Mouse (Mus musculus) CH12.LX (cell line): ENCODE results near the gene 4921539E11Rik. TPM values are rescaled to one million over a fixed set of nuclear protein-coding genes. Genes with fewer than 3 reads are reported as not detected.

Experiments used
- DNase-seq: peaks from one replicate; pipeline ENCODE4 v3.0.0-alpha.2; 2013; ENCODE audit errors: extremely low read depth
- H3K27ac ChIP-seq: 2 replicates; pipeline ENCODE4 v1.5.1; 2012; ENCODE audit warnings: low read depth, mild to moderate bottlenecking, control low read depth, moderate library complexity; ENCODE audit not compliant: insufficient read depth
- H3K27me3 ChIP-seq: replicated peaks from 2 replicates; pipeline ENCODE3; 2012; ENCODE audit warnings: inconsistent platforms
- H3K36me3 ChIP-seq, 2 experiments: replicated peaks in 1 of 2; 2 replicates each; pipeline versions ENCODE3 to v1.6.1; 2012; ENCODE audit warnings: inconsistent platforms in 1 of 2, low read length in 1 of 2, mild to moderate bottlenecking in 1 of 2, mixed read lengths in 1 of 2, moderate library complexity in 1 of 2; ENCODE audit not compliant: control insufficient read depth in 1 of 2, insufficient read depth in 1 of 2
- H3K4me1 ChIP-seq, 2 experiments: 2 replicates each; pipeline ENCODE4 v1.6.1; 2012; ENCODE audit warnings: inconsistent platforms in 1 of 2, moderate library complexity in 1 of 2; ENCODE audit not compliant: insufficient read depth in 2 of 2, control insufficient read depth in 1 of 2
- H3K4me2 ChIP-seq: 2 replicates; pipeline ENCODE4 v1.6.1; 2012; ENCODE audit warnings: low read depth, mild to moderate bottlenecking, control low read depth; ENCODE audit not compliant: poor library complexity, insufficient read depth, severe bottlenecking
- H3K4me3 ChIP-seq, 3 experiments: fragments of 150-350 bp in 1 of 3; sonication (generic) in 1 of 3; replicated peaks in 1 of 3; 2 replicates each; pipeline versions ENCODE3 to v1.5.1; 2011 to 2012; ENCODE audit warnings: low read depth in 2 of 3, low read length in 2 of 3, mild to moderate bottlenecking in 2 of 3, moderate library complexity in 2 of 3, control low read depth in 1 of 3, improper control_type of control experiment in 1 of 3, inconsistent platforms in 1 of 3, mixed read lengths in 1 of 3; ENCODE audit not compliant: poor library complexity in 1 of 3
- H3K79me2 ChIP-seq: replicated peaks from 2 replicates; pipeline ENCODE4 v1.6.1; 2012; ENCODE audit warnings: mild to moderate bottlenecking, moderate library complexity; ENCODE audit not compliant: control insufficient read depth, poor library complexity, insufficient read depth, severe bottlenecking; ENCODE audit errors: extremely low read depth
- H3K9ac ChIP-seq: 2 replicates; pipeline ENCODE4 v1.6.1; 2012; ENCODE audit warnings: low read depth, mild to moderate bottlenecking, control low read depth, moderate library complexity; ENCODE audit not compliant: insufficient read depth
- H3K9me3 ChIP-seq: replicated peaks from 2 replicates; pipeline ENCODE3; 2012; ENCODE audit warnings: low read length, inconsistent platforms, mixed read lengths
- BHLHE40 ChIP-seq: IDR thresholded peaks from 2 replicates; pipeline ENCODE4 v1.6.1; 2011; ENCODE audit warnings: mild to moderate bottlenecking, low read depth, low read length, improper control_type of control experiment
- CHD2 ChIP-seq: IDR thresholded peaks from 2 replicates; pipeline ENCODE4 v1.6.1; 2011; ENCODE audit warnings: low read length, improper control_type of control experiment
- CTCF ChIP-seq, 2 experiments: IDR thresholded peaks in 1 of 2; conservative IDR thresholded peaks in 1 of 2; 2 replicates each; pipeline ENCODE4 v1.5.1; 2011 to 2012; ENCODE audit warnings: low read depth in 2 of 2, low read length in 2 of 2, improper control_type of control experiment in 1 of 2, inconsistent platforms in 1 of 2, mild to moderate bottlenecking in 1 of 2, moderate library complexity in 1 of 2
- E2F4 ChIP-seq: IDR thresholded peaks from 2 replicates; pipeline ENCODE4 v1.6.1; 2011; ENCODE audit warnings: low read depth, low read length, improper control_type of control experiment; ENCODE audit not compliant: insufficient replicate concordance
- EP300 ChIP-seq: IDR thresholded peaks from 2 replicates; pipeline ENCODE4 v1.6.1; 2011; ENCODE audit warnings: low read length, improper control_type of control experiment
- MAFK ChIP-seq: IDR thresholded peaks from 2 replicates; pipeline ENCODE4 v1.6.1; 2011; ENCODE audit warnings: low read length, improper control_type of control experiment; ENCODE audit not compliant: insufficient replicate concordance
- MAX ChIP-seq: IDR thresholded peaks from 2 replicates; pipeline ENCODE4 v1.6.1; 2011; ENCODE audit warnings: low read length, improper control_type of control experiment
- MAZ ChIP-seq: IDR thresholded peaks from 2 replicates; pipeline ENCODE4 v1.6.1; 2012; ENCODE audit warnings: low read depth, mild to moderate bottlenecking, inconsistent platforms, low read length, improper control_type of control experiment, moderate library complexity
- MEF2A ChIP-seq: IDR thresholded peaks from 2 replicates; pipeline ENCODE4 v1.6.1; 2014; ENCODE audit warnings: low read depth, mild to moderate bottlenecking, inconsistent platforms, low read length, improper control_type of control experiment, borderline replicate concordance
- MYC ChIP-seq: IDR thresholded peaks from 2 replicates; pipeline ENCODE4 v1.6.1; 2011; ENCODE audit warnings: low read depth, mild to moderate bottlenecking, improper control_type of control experiment, low read length
- PAX5 ChIP-seq: IDR thresholded peaks from 2 replicates; pipeline ENCODE4 v1.6.1; 2012; ENCODE audit warnings: low read length, inconsistent platforms, mixed read lengths
- POLR2A ChIP-seq: IDR thresholded peaks from 2 replicates; pipeline ENCODE4 v1.6.1; 2011; ENCODE audit warnings: low read depth, mild to moderate bottlenecking, improper control_type of control experiment, low read length
- POLR2AphosphoS2 ChIP-seq: IDR thresholded peaks from 2 replicates; pipeline ENCODE4 v1.6.1; 2011; ENCODE audit warnings: low read depth, low read length, improper control_type of control experiment
- RAD21 ChIP-seq: IDR thresholded peaks from 2 replicates; pipeline ENCODE4 v1.6.1; 2011; ENCODE audit warnings: low read depth, mild to moderate bottlenecking, low read length, improper control_type of control experiment, moderate library complexity
- SIN3A ChIP-seq: IDR thresholded peaks from 2 replicates; pipeline ENCODE4 v1.6.1; 2012; ENCODE audit warnings: low read length, improper control_type of control experiment, inconsistent platforms
- SMC3 ChIP-seq: IDR thresholded peaks from 2 replicates; pipeline ENCODE4 v1.6.1; 2011; ENCODE audit warnings: low read depth, low read length, improper control_type of control experiment
- TBP ChIP-seq: conservative IDR thresholded peaks from 2 replicates; pipeline ENCODE4 v1.6.1; 2011; ENCODE audit warnings: low read depth, low read length, improper control_type of control experiment
- USF2 ChIP-seq: conservative IDR thresholded peaks from 2 replicates; pipeline ENCODE4 v1.6.1; 2011; ENCODE audit warnings: low read depth, low read length, improper control_type of control experiment
- ZKSCAN1 ChIP-seq: IDR thresholded peaks from 2 replicates; pipeline ENCODE4 v1.6.1; 2012; ENCODE audit warnings: low read depth, inconsistent platforms, low read length, improper control_type of control experiment, borderline replicate concordance
- ZMIZ1 ChIP-seq: IDR thresholded peaks from 2 replicates; pipeline ENCODE4 v1.6.1; 2012; ENCODE audit warnings: low read depth, mild to moderate bottlenecking, inconsistent platforms, low read length, improper control_type of control experiment
- ZNF384 ChIP-seq: IDR thresholded peaks from 2 replicates; pipeline ENCODE4 v1.6.1; 2012; ENCODE audit warnings: low read depth, low read length, improper control_type of control experiment, inconsistent platforms
- dilution Hi-C: fragments of 300-500 bp; cut with MboI; formaldehyde crosslinking; loops from 2 replicates; pipeline ENCODE4 v1.14.3; 2020; ENCODE audit warnings: low sequenced_read_pairs; ENCODE audit not compliant: extremely low pct_unique_long_range_greater_than_20kb, extremely low pct_ligation_motif_present
- in situ Hi-C: fragments of 300-500 bp; cut with MboI; formaldehyde crosslinking; loops from 3 replicates; pipeline ENCODE4 v1.14.3; 2019; ENCODE audit warnings: low sequenced_read_pairs, low pct_ligation_motif_present, low pct_unique_long_range_greater_than_20kb, mixed read lengths
- polyA plus RNA-seq: library from polyadenylated mRNA; unstranded; fragments of >175 nt; gene quantifications from 2 replicates; pipeline ENCODE4 v1.2.1, GENCODE M21; 2012; ENCODE audit warnings: low read depth; ENCODE audit not compliant: insufficient read length
- total RNA-seq, 2 experiments: library from RNA; depleted of rRNA; stranded (reverse); fragments of 300-350 nt in 1 of 2; fragments of >200 nt in 1 of 2; gene quantifications; 2 replicates each; pipeline ENCODE4 v1.2.3; 2012 to 2014

4921539E11Rik gene
- total and polyA plus RNA-seq, 3 experiments, result not detected

DNA sequence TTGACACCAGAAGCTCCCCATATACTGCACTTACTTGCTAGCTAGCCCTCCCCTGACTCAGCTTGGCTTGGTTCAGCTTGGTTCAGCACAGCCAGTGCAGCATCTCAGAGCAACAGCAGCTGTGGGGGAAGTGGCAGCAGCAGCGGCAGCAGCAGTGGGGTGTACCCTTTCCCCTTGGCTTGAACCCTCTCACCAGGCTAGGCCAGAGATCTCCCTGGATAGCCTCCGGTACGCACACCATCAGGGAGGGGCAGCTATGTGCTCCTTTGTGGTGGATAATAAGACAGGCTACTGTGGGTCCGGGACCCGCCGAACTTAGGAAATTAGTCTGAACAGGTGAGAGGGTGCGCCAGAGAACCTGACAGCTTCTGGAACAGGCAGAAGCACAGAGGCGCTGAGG is 17.6 kb downstream of the 4921539E11Rik start:
- peaks cover 0 to 3% of the 10 kb centered on the region in 2 experiments; a peak in 1 of 4 replicates for H3K4me1 ChIP-seq

DNA sequence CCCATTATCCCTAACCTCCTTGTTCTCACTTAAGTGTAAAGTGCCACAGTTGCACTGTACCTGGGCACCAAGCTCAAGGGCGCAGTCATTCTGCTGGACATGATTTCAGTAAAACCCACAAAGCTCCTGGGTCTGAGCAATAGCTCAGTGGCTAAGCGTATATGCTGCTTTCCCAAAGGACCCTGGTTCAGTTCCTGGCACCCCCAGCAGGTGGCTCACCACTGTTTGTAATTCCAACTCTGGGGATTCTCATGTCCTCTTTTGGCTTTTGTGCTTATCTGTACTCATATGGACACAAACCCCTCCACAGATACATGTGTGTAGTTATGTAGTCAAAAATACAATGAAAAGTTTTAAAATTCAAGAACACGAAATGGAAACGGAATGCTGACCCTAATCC is 21.3 kb downstream of the 4921539E11Rik start:
- Histone ChIP-seq H3K4me3 (no peak overlapping the region), H3K27ac (no peak overlapping the region), H3K4me1 (peaks cover 0 to 6% of the 10 kb centered on the region in 2 experiments; a peak in 1 of 4 replicates), H3K79me2 (no peaks in the 10 kb centered on the region), H3K36me3 (no peaks in the 10 kb centered on the region), H3K9me3 (peaks cover 3% of the 10 kb centered on the region), H3K27me3 (no peaks in the 10 kb centered on the region), H3K9ac (no peak overlapping the region), H3K4me2 (no peak overlapping the region)
- no peak for TF ChIP-seq TBP
- no peak for TF ChIP-seq POLR2AphosphoS2
- TF ChIP-seq MEF2A, result no peak
- peak; percentile 7 to 55; a peak in 2 of 4 replicates for TF ChIP-seq CTCF (conservative IDR thresholded peaks at IDR 0.05 in 1 of 2, IDR thresholded peaks at IDR 0.05 in 1 of 2; ENCODE audit: low read depth in 2 of 2, low read length in 2 of 2)
- no peak for TF ChIP-seq SIN3A
- TF ChIP-seq MYC, result no peak
- peak; percentile 45 for TF ChIP-seq SMC3
- no peak for TF ChIP-seq EP300
- TF ChIP-seq MAZ, result no peak
- no peak for TF ChIP-seq MAFK
- TF ChIP-seq RAD21, result peak; percentile 17
- no peak for TF ChIP-seq E2F4
- no peak for TF ChIP-seq BHLHE40
- no peak for TF ChIP-seq USF2
- TF ChIP-seq ZNF384, result no peak
- no peak for TF ChIP-seq PAX5
- in situ Hi-C loops (no loop called here), dilution Hi-C loops (no loop called here)
- no peak for DNase-seq

More for the DNA sequence above, 17.6 kb downstream of the 4921539E11Rik start:
- TF ChIP-seq POLR2A (no peak), POLR2AphosphoS2 (no peak), CHD2 (no peak), ZMIZ1 (no peak), RAD21 (no peak), EP300 (no peak), ZKSCAN1 (no peak), MAX (no peak)
- H3K36me3 ChIP-seq, result no peaks in the 10 kb centered on the region
- no peaks in the 10 kb centered on the region for H3K79me2 ChIP-seq
- no peak overlapping the region for H3K4me3 ChIP-seq
- DNase-seq, result no peak
- dilution Hi-C loops, result no loop called here
- H3K9me3 ChIP-seq, result peaks cover 3% of the 10 kb centered on the region
- H3K9ac ChIP-seq, result no peak overlapping the region
- in situ Hi-C loops, result no loop called here
- H3K4me2 ChIP-seq, result no peak overlapping the region
- H3K27me3 ChIP-seq, result no peaks in the 10 kb centered on the region
- H3K27ac ChIP-seq, result no peak overlapping the region
